Mouse (Mus musculus): Measurements from ENCODE around the gene 1700067P10Rik.

1700067P10Rik gene

GRCm38 (mm10) chr17:48096321-48096720 is 7.2 kb downstream of the 1700067P10Rik start:
- no peak for DNase-seq (ENCODE audit: low read depth, low spot score)

- peak; percentile 77 for DNase-seq (ENCODE audit: low read depth, low spot score)
Observed at GRCm38 (mm10) chr17:48097011-48097742, 8.1 kb downstream of the 1700067P10Rik start.

GRCm38 (mm10) chr17:48097743-48098527 is 8.8 kb downstream of the 1700067P10Rik start:
- peak; percentile 67 for DNase-seq (ENCODE audit: low read depth, low spot score)

GRCm38 (mm10) chr17:48098528-48098890 is 9.4 kb downstream of the 1700067P10Rik start:
- peak; percentile 79 for DNase-seq (ENCODE audit: low read depth, low spot score)

GRCm38 (mm10) chr17:48099312-48099711 is 10.2 kb downstream of the 1700067P10Rik start:
- peak; percentile 20 for DNase-seq (ENCODE audit: low read depth, low spot score)

- DNase-seq (ENCODE audit: low read depth, low spot score), result peak; percentile 92
Observed at GRCm38 (mm10) chr17:48100441-48101417, 11.6 kb downstream of the 1700067P10Rik start.

- no peak for DNase-seq (ENCODE audit: low read depth, low spot score)
Observed at GRCm38 (mm10) chr17:48107333-48107732, 18.2 kb downstream of the 1700067P10Rik start.

GRCm38 (mm10) chr17:48107862-48108261 is 18.7 kb downstream of the 1700067P10Rik start:
- DNase-seq (ENCODE audit: low read depth, low spot score), result no peak

GRCm38 (mm10) chr17:48108520-48108919 is 19.4 kb downstream of the 1700067P10Rik start:
- DNase-seq (ENCODE audit: low read depth, low spot score), result no peak

GRCm38 (mm10) chr17:48110547-48111287 is 21.6 kb downstream of the 1700067P10Rik start:
- peak; percentile 59 for DNase-seq (ENCODE audit: low read depth, low spot score)

- no peak for DNase-seq (ENCODE audit: low read depth, low spot score)
Observed at GRCm38 (mm10) chr17:48118570-48118969, 29.5 kb downstream of the 1700067P10Rik start.

- peak; percentile 78 for DNase-seq (ENCODE audit: low read depth, low spot score)
Observed at GRCm38 (mm10) chr17:48119656-48120055, 30.5 kb downstream of the 1700067P10Rik start.

- DNase-seq (ENCODE audit: low read depth, low spot score), result no peak
Observed at GRCm38 (mm10) chr17:48120456-48120855, 31.3 kb downstream of the 1700067P10Rik start.

GRCm38 (mm10) chr17:48132810-48133209 is 43.7 kb downstream of the 1700067P10Rik start:
- DNase-seq (ENCODE audit: low read depth, low spot score), result no peak

Data from mesoderm, embryonic 11.5 days (tissue).